Mouse (Mus musculus): ENCODE results near the gene Gpr19. TPM values are rescaled to one million over a fixed set of nuclear protein-coding genes. Genes with fewer than 3 reads are reported as not detected.

Gpr19 gene
- polyA plus RNA-seq, 1 experiment from 2014 or later: 6.4 TPM

DNA sequence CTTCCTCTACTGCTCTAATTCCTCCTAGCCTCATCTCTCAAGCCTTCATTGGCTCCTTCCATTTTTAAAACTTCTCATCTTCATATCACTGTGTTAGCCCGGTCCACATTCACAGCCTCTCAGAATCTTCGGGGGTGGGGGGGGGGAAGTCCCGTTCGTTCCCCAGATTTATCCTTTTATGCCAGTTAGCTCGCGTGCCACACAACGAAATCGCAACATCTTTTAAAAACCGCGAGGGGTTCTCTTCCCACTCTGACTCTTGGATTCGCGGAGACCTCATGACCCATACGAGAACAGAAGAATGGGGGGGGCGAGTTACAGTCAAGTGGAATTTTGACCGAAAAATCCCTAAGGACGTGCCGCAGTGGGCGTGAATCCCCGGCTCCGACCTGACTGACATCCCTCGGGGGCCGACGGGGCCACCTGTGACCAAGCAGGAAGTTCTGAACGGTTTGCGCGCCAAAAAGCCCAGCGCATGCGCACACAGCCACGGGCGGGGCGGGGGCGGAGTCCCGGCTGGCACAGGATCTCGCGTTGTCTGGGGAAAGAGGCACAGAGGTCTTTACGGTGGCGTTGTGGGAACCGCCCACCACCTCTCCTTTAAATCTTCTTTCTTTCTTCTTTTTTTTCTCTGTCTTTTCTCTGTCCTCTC is 809 bp downstream of the Gpr19 start:
- Histone ChIP-seq H3K36me3 (ENCODE audit: control insufficient read depth, insufficient read depth) (no peaks in the 10 kb centered on the region), H3K4me2 (ENCODE audit: low read depth, low read length) (peak overlapping the region; percentile 93), H3K4me3 (ENCODE audit: low read depth, low read length) (peak overlapping the region; percentile 89), H3K27ac (ENCODE audit: low read length) (peak overlapping the region; percentile 100), H3K4me1 (ENCODE audit: control insufficient read depth, low read depth, low read length) (peaks cover 10% of the 10 kb centered on the region), H3K27me3 (ENCODE audit: control insufficient read depth, insufficient read depth, low read depth, low read length) (no peaks in the 10 kb centered on the region), H3K9ac (ENCODE audit: low read depth, low read length) (peak overlapping the region; percentile 95), H3K9me3 (replicated peaks; ENCODE audit: control insufficient read depth, low read length) (no peaks in the 10 kb centered on the region)
- under 1% methylated on average over 38 of the region's 38 CpGs for WGBS (ENCODE audit: insufficient replicate concordance)
- ATAC-seq (ENCODE audit: low read depth): peak; percentile 92

GRCm38 (mm10) chr6:134896570-134897436 is 1.6 kb downstream of the Gpr19 start:
- no peak for ATAC-seq (ENCODE audit: low read depth)
- whole genome bisulfite sequencing (ENCODE audit: insufficient replicate concordance): 38% methylated on average over 15 of the region's 15 CpGs
- H3K27ac ChIP-seq (ENCODE audit: low read length): peak overlapping the region; percentile 100

DNA sequence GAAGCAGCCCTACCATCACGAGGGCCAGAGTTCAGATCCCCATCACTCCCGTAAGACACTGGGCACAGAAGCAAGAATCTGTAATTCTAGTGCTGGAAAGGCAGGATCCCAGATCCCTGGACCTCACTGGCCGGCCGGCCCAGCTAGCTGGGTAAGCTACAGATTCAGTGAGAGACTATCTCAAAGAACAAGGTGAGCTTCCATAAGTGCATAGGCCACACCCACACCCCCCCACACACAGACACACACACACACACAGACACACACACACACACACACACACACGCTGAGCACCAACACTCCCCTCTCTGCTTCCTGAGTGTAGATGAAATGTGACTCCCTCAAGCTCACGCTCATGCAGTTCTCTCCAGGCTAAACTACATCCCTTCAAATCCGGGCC is 7.9 kb downstream of the Gpr19 start:
- Histone ChIP-seq H3K9ac (ENCODE audit: low read depth, low read length) (no peak overlapping the region), H3K4me1 (ENCODE audit: control insufficient read depth, low read depth, low read length) (no peaks in the 10 kb centered on the region; the same call in 1 of the 2 replicates), H3K36me3 (ENCODE audit: control insufficient read depth, insufficient read depth) (no peaks in the 10 kb centered on the region), H3K4me3 (ENCODE audit: low read depth, low read length) (no peak overlapping the region), H3K9me3 (replicated peaks; ENCODE audit: control insufficient read depth, low read length) (no peaks in the 10 kb centered on the region), H3K27me3 (ENCODE audit: control insufficient read depth, insufficient read depth, low read depth, low read length) (peaks cover 2% of the 10 kb centered on the region; the same call in 1 of the 2 replicates), H3K27ac (ENCODE audit: low read length) (no peak overlapping the region), H3K4me2 (ENCODE audit: low read depth, low read length) (no peak overlapping the region)
- ATAC-seq (ENCODE audit: low read depth): no peak
- 63% methylated on average over 7 of the region's 7 CpGs for WGBS (ENCODE audit: insufficient replicate concordance)

More at GRCm38 (mm10) chr6:134896570-134897436, 1.6 kb downstream of the Gpr19 start:
- Histone ChIP-seq H3K27me3 (ENCODE audit: control insufficient read depth, insufficient read depth, low read depth, low read length) (no peaks in the 10 kb centered on the region), H3K4me2 (ENCODE audit: low read depth, low read length) (peak overlapping the region; percentile 93), H3K4me1 (ENCODE audit: control insufficient read depth, low read depth, low read length) (peaks cover 10% of the 10 kb centered on the region), H3K9ac (ENCODE audit: low read depth, low read length) (peak overlapping the region; percentile 72), H3K4me3 (ENCODE audit: low read depth, low read length) (peak overlapping the region; percentile 89), H3K9me3 (replicated peaks; ENCODE audit: control insufficient read depth, low read length) (no peaks in the 10 kb centered on the region), H3K36me3 (ENCODE audit: control insufficient read depth, insufficient read depth) (no peaks in the 10 kb centered on the region)

GRCm38 (mm10) chr6:134889763-134890162 is 8.6 kb downstream of the Gpr19 start:
- peaks cover 2% of the 10 kb centered on the region; the same call in 1 of the 2 replicates for H3K27me3 ChIP-seq (ENCODE audit: control insufficient read depth, insufficient read depth, low read depth, low read length)
- 53% methylated on average over 1 of the region's 1 CpGs for WGBS (ENCODE audit: insufficient replicate concordance)

DNA sequence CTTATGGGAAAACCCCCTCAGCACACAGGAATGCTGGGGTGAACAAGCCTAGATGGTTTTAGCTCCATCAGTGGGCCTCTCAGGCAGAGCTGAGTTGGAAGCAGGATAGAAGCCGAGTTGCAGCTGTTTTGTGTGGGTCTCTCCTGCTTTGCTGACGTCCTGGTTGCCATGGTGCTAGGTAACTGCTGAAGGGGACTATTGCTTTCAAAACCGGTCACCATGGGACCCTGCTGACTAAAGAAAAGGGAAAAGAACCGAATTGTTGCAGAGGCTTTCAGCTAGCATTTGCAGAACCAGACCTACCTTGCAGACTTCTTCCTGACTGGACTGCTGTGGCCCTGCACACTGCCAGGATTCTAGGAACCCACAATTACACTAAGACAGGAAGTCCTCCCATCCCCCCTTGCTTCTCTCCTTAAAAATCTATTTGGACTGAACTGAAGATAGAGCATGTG is 9.8 kb downstream of the Gpr19 start:
- no peaks in the 10 kb centered on the region for H3K9me3 ChIP-seq (replicated peaks; ENCODE audit: control insufficient read depth, low read length)
- H3K27ac ChIP-seq (ENCODE audit: low read length): no peak overlapping the region
- H3K4me2 ChIP-seq (ENCODE audit: low read depth, low read length): no peak overlapping the region
- H3K27me3 ChIP-seq (ENCODE audit: control insufficient read depth, insufficient read depth, low read depth, low read length): peaks cover 2% of the 10 kb centered on the region; the same call in 1 of the 2 replicates
- WGBS (ENCODE audit: insufficient replicate concordance): 10% methylated on average over 4 of the region's 4 CpGs
- no peaks in the 10 kb centered on the region; the same call in 1 of the 2 replicates for H3K4me1 ChIP-seq (ENCODE audit: control insufficient read depth, low read depth, low read length)
- no peak overlapping the region for H3K9ac ChIP-seq (ENCODE audit: low read depth, low read length)
- H3K36me3 ChIP-seq (ENCODE audit: control insufficient read depth, insufficient read depth): no peaks in the 10 kb centered on the region
- H3K4me3 ChIP-seq (ENCODE audit: low read depth, low read length): no peak overlapping the region
- no peak for ATAC-seq (ENCODE audit: low read depth)

More at GRCm38 (mm10) chr6:134889763-134890162, 8.6 kb downstream of the Gpr19 start:
- H3K27ac ChIP-seq (ENCODE audit: low read length): no peak overlapping the region
- H3K4me3 ChIP-seq (ENCODE audit: low read depth, low read length): no peak overlapping the region
- H3K4me1 ChIP-seq (ENCODE audit: control insufficient read depth, low read depth, low read length): no peaks in the 10 kb centered on the region; the same call in 1 of the 2 replicates
- no peak overlapping the region for H3K9ac ChIP-seq (ENCODE audit: low read depth, low read length)
- no peak overlapping the region for H3K4me2 ChIP-seq (ENCODE audit: low read depth, low read length)
- no peaks in the 10 kb centered on the region for H3K9me3 ChIP-seq (replicated peaks; ENCODE audit: control insufficient read depth, low read length)
- H3K36me3 ChIP-seq (ENCODE audit: control insufficient read depth, insufficient read depth): no peaks in the 10 kb centered on the region
- no peak for ATAC-seq (ENCODE audit: low read depth)

GRCm38 (mm10) chr6:134887711-134888449 is 10.5 kb downstream of the Gpr19 start:
- ATAC-seq (ENCODE audit: low read depth): no peak
- Histone ChIP-seq H3K36me3 (ENCODE audit: control insufficient read depth, insufficient read depth) (no peaks in the 10 kb centered on the region), H3K27me3 (ENCODE audit: control insufficient read depth, insufficient read depth, low read depth, low read length) (peaks cover 2% of the 10 kb centered on the region; the same call in 1 of the 2 replicates), H3K27ac (ENCODE audit: low read length) (no peak overlapping the region), H3K4me1 (ENCODE audit: control insufficient read depth, low read depth, low read length) (no peaks in the 10 kb centered on the region; the same call in 1 of the 2 replicates), H3K4me2 (ENCODE audit: low read depth, low read length) (no peak overlapping the region), H3K9me3 (replicated peaks; ENCODE audit: control insufficient read depth, low read length) (no peaks in the 10 kb centered on the region), H3K4me3 (ENCODE audit: low read depth, low read length) (no peak overlapping the region), H3K9ac (ENCODE audit: low read depth, low read length) (no peak overlapping the region)
- 19% methylated on average over 10 of the region's 10 CpGs for WGBS (ENCODE audit: insufficient replicate concordance)

GRCm38 (mm10) chr6:134887008-134887407 is 11.4 kb downstream of the Gpr19 start:
- ATAC-seq (ENCODE audit: low read depth): no peak
- WGBS (ENCODE audit: insufficient replicate concordance): 47% methylated on average over 5 of the region's 5 CpGs
- no peak overlapping the region for H3K4me2 ChIP-seq (ENCODE audit: low read depth, low read length)

GRCm38 (mm10) chr6:134886475-134886874 is 11.9 kb downstream of the Gpr19 start:
- WGBS (ENCODE audit: insufficient replicate concordance): 78% methylated on average over 8 of the region's 8 CpGs
- Histone ChIP-seq H3K4me2 (ENCODE audit: low read depth, low read length) (no peak overlapping the region), H3K4me3 (ENCODE audit: low read depth, low read length) (no peak overlapping the region), H3K36me3 (ENCODE audit: control insufficient read depth, insufficient read depth) (no peaks in the 10 kb centered on the region), H3K27me3 (ENCODE audit: control insufficient read depth, insufficient read depth, low read depth, low read length) (peaks cover 2% of the 10 kb centered on the region; the same call in 1 of the 2 replicates), H3K4me1 (ENCODE audit: control insufficient read depth, low read depth, low read length) (no peaks in the 10 kb centered on the region; the same call in 1 of the 2 replicates), H3K9ac (ENCODE audit: low read depth, low read length) (no peak overlapping the region), H3K27ac (ENCODE audit: low read length) (no peak overlapping the region), H3K9me3 (replicated peaks; ENCODE audit: control insufficient read depth, low read length) (no peaks in the 10 kb centered on the region)
- ATAC-seq (ENCODE audit: low read depth): no peak

More at GRCm38 (mm10) chr6:134887008-134887407, 11.4 kb downstream of the Gpr19 start:
- Histone ChIP-seq H3K27ac (ENCODE audit: low read length) (no peak overlapping the region), H3K9me3 (replicated peaks; ENCODE audit: control insufficient read depth, low read length) (no peaks in the 10 kb centered on the region), H3K4me1 (ENCODE audit: control insufficient read depth, low read depth, low read length) (no peaks in the 10 kb centered on the region; the same call in 1 of the 2 replicates), H3K4me3 (ENCODE audit: low read depth, low read length) (no peak overlapping the region), H3K9ac (ENCODE audit: low read depth, low read length) (no peak overlapping the region), H3K27me3 (ENCODE audit: control insufficient read depth, insufficient read depth, low read depth, low read length) (peaks cover 2% of the 10 kb centered on the region; the same call in 1 of the 2 replicates), H3K36me3 (ENCODE audit: control insufficient read depth, insufficient read depth) (no peaks in the 10 kb centered on the region)

Measured in liver, embryonic 16.5 days (tissue).